Mouse (Mus musculus) ES-E14 (cell line): ENCODE measurements at regions not wholly inside any gene's neighbourhood (a gene's known extent, or its start where the extent isn't known, plus 50 kb on each side); places are given as distances from the start of the nearest gene placed in this dataset.

ENCODE experiments used
- CHD2 ChIP-seq: IDR thresholded peaks from 2 replicates; pipeline ENCODE4 v1.6.1; 2014; ENCODE audit warnings: mild to moderate bottlenecking, low read depth, low read length, inconsistent platforms
- HCFC1 ChIP-seq: IDR thresholded peaks from 2 replicates; pipeline ENCODE4 v1.6.1; 2012; ENCODE audit warnings: low read length, inconsistent platforms, borderline replicate concordance; ENCODE audit not compliant: insufficient read depth
- MAFK ChIP-seq: IDR thresholded peaks from 2 replicates; pipeline ENCODE4 v1.6.1; 2014; ENCODE audit warnings: mild to moderate bottlenecking, low read depth, low read length, inconsistent platforms; ENCODE audit not compliant: insufficient read depth
- ZC3H11A ChIP-seq: IDR thresholded peaks from 2 replicates; pipeline ENCODE4 v1.6.1; 2012; ENCODE audit warnings: low read depth, mild to moderate bottlenecking, inconsistent platforms, low read length, borderline replicate concordance
- ZNF384 ChIP-seq: IDR thresholded peaks from 2 replicates; pipeline ENCODE4 v1.6.1; 2012; ENCODE audit warnings: low read depth, low read length, inconsistent platforms

GRCm38 (mm10) chr8:64542501-64542900 lies 150.4 kb downstream of the Cpe start:
- TF ChIP-seq MAFK (no peak), HCFC1 (no peak), ZNF384 (no peak), CHD2 (no peak), ZC3H11A (no peak)
